Mouse (Mus musculus) limb, embryonic 11.5 days (tissue): ENCODE results near the gene 4930524B15Rik. TPM values are rescaled to one million over a fixed set of nuclear protein-coding genes. Genes with fewer than 3 reads are reported as not detected.
A peak's percentile ranks its signal among the peaks of the same experiment; 100 is the strongest.
"Not testable (repeated sequence)": the region's sequence is repeated elsewhere in the genome, so short reads cannot be mapped to it uniquely, and the experiment has no call there.

Experiments
- ATAC-seq: fragments of 200-750 bp; cut with Nextera tagmentation; 2 replicates; pipeline ENCODE4 v1.8.0; 2017; ENCODE audit warnings: low read depth; ENCODE audit not compliant: insufficient number of reproducible peaks, low FRiP score, low TSS enrichment
- DNase-seq: peaks from one replicate; pipeline ENCODE4 v3.0.0-alpha.2; 2015; ENCODE audit warnings: low spot score
- H3K27ac ChIP-seq: fragments of 300-500 bp; sonication (generic); replicated peaks from 2 replicates; pipeline ENCODE4 v1.5.1; 2014; ENCODE audit warnings: low read depth, mild to moderate bottlenecking, low read length
- H3K27me3 ChIP-seq: fragments of 300-500 bp; sonication (generic); 2 replicates; pipeline ENCODE4 v1.6.1; 2014; ENCODE audit warnings: mild to moderate bottlenecking, low read length, mixed read lengths; ENCODE audit not compliant: control insufficient read depth, insufficient read depth
- H3K36me3 ChIP-seq: fragments of 300-500 bp; sonication (generic); 2 replicates; pipeline ENCODE4 v1.6.1; 2014; ENCODE audit warnings: mild to moderate bottlenecking, low read length, moderate library complexity, mixed read lengths; ENCODE audit not compliant: control insufficient read depth, insufficient read depth
- H3K4me1 ChIP-seq: fragments of 300-500 bp; sonication (generic); 2 replicates; pipeline ENCODE4 v1.6.1; 2014; ENCODE audit warnings: low read length, mixed read lengths; ENCODE audit not compliant: control insufficient read depth, insufficient read depth
- H3K4me2 ChIP-seq: fragments of 300-500 bp; sonication (generic); 2 replicates; pipeline ENCODE4 v1.6.1; 2014; ENCODE audit warnings: low read depth, mild to moderate bottlenecking, moderate library complexity; ENCODE audit not compliant: severe bottlenecking
- H3K4me3 ChIP-seq: fragments of 300-500 bp; sonication (generic); 2 replicates; pipeline ENCODE4 v1.5.1; 2014; ENCODE audit warnings: low read depth, low read length
- H3K9ac ChIP-seq: fragments of 300-500 bp; sonication (generic); 2 replicates; pipeline ENCODE4 v1.6.1; 2014; ENCODE audit warnings: mild to moderate bottlenecking, low read length
- H3K9me3 ChIP-seq: fragments of 300-500 bp; sonication (generic); 2 replicates; pipeline ENCODE4 v1.6.1; 2016; ENCODE audit warnings: low read length; ENCODE audit not compliant: control insufficient read depth
- WGBS: fragments of 180-500 bp; shearing (Covaris S2); extraction: QIAGEN DNeasy Blood & Tissue Kit; methylation state at CpG from one replicate; pipeline ENCODE4 v1.1.7; 2014; 5-methylcytosine and 5-hydroxymethylcytosine counted together
- polyA plus RNA-seq: library from polyadenylated mRNA; unstranded; fragments of >200 nt; fragmentation: Nextera tagmentation; extraction: Ambion mirVana; gene quantifications from 2 replicates; pipeline ENCODE4 v1.2.1, GENCODE M21; 2014

Gene 4930524B15Rik
- polyA plus RNA-seq, 1 experiment from 2014 or later, result 0.12 TPM

- Histone ChIP-seq H3K27ac (no peak overlapping the region), H3K4me3 (no peak overlapping the region), H3K36me3 (no peaks in the 10 kb centered on the region), H3K27me3 (no peaks in the 10 kb centered on the region), H3K4me2 (peak overlapping the region; percentile 21; the same call in 1 of the 2 replicates), H3K9ac (no peak overlapping the region), H3K9me3 (no peaks in the 10 kb centered on the region), H3K4me1 (peaks cover 10% of the 10 kb centered on the region; the same call in 1 of the 2 replicates)
- WGBS, result 2% methylated on average over 11 of the region's 11 CpGs
- no peak for DNase-seq
- no peak for ATAC-seq
Measured at GRCm38 (mm10) chr11:32001181-32001910, 36.0 kb downstream of the 4930524B15Rik start.

- H3K4me1 ChIP-seq, result peaks cover 10% of the 10 kb centered on the region; the same call in 1 of the 2 replicates
- H3K9ac ChIP-seq, result no peak overlapping the region
- H3K4me3 ChIP-seq, result no peak overlapping the region
- WGBS, result 32% methylated on average over 5 of the region's 5 CpGs
- H3K9me3 ChIP-seq, result peaks cover 2% of the 10 kb centered on the region; the same call in 1 of the 2 replicates
- no peaks in the 10 kb centered on the region for H3K36me3 ChIP-seq
- H3K27me3 ChIP-seq, result no peaks in the 10 kb centered on the region
- H3K4me2 ChIP-seq, result no peak overlapping the region
- H3K27ac ChIP-seq, result no peak overlapping the region
- ATAC-seq, result 0 out of 2 replicates have a peak, but pooled peaks have one; percentile 37
- DNase-seq, result no peak
Measured at GRCm38 (mm10) chr11:32002670-32003072, 37.3 kb downstream of the 4930524B15Rik start.

GRCm38 (mm10) chr11:32008049-32008448, 42.7 kb downstream of the 4930524B15Rik start:
- not testable (repeated sequence) for H3K9me3 ChIP-seq

GRCm38 (mm10) chr11:32008852-32009251, 43.5 kb downstream of the 4930524B15Rik start:
- H3K4me3 ChIP-seq, result no peak overlapping the region
- 81% methylated on average over 3 of the region's 3 CpGs for WGBS
- ATAC-seq, result no peak
- no peaks in the 10 kb centered on the region for H3K36me3 ChIP-seq
- H3K27me3 ChIP-seq, result no peaks in the 10 kb centered on the region
- H3K27ac ChIP-seq, result no peak overlapping the region
- H3K4me1 ChIP-seq, result 0 out of 2 replicates have a peak, but pooled peaks cover 2% of the 10 kb centered on the region
- DNase-seq, result no peak
- peaks cover 2% of the 10 kb centered on the region; the same call in 1 of the 2 replicates for H3K9me3 ChIP-seq
- H3K4me2 ChIP-seq, result no peak overlapping the region
- no peak overlapping the region for H3K9ac ChIP-seq

More at GRCm38 (mm10) chr11:32008049-32008448, 42.7 kb downstream of the 4930524B15Rik start:
- DNase-seq, H3K4me2 ChIP-seq, H3K27me3 ChIP-seq, H3K36me3 ChIP-seq, H3K4me3 ChIP-seq, ATAC-seq, H3K27ac ChIP-seq, H3K4me1 ChIP-seq, H3K9ac ChIP-seq: not testable (repeated sequence)
- WGBS, result 84% methylated on average over 3 of the region's 3 CpGs

GRCm38 (mm10) chr11:32009961-32010662, 44.7 kb downstream of the 4930524B15Rik start:
- Histone ChIP-seq H3K4me3 (no peak overlapping the region), H3K27me3 (no peaks in the 10 kb centered on the region), H3K4me1 (0 out of 2 replicates have a peak, but pooled peaks cover 2% of the 10 kb centered on the region), H3K36me3 (no peaks in the 10 kb centered on the region), H3K27ac (no peak overlapping the region), H3K9ac (no peak overlapping the region), H3K9me3 (peaks cover 2% of the 10 kb centered on the region; the same call in 1 of the 2 replicates), H3K4me2 (no peak overlapping the region)
- peak; percentile 75 for DNase-seq
- peak; percentile 87; the same call in 1 of the 2 replicates for ATAC-seq
- WGBS, result 32% methylated on average over 13 of the region's 13 CpGs

- H3K4me1 ChIP-seq, result 0 out of 2 replicates have a peak, but pooled peaks cover 2% of the 10 kb centered on the region
- peak; percentile 48; the same call in 1 of the 2 replicates for ATAC-seq
- H3K27ac ChIP-seq, result no peak overlapping the region
- no peak for DNase-seq
- H3K9me3 ChIP-seq, result peaks cover 2% of the 10 kb centered on the region; the same call in 1 of the 2 replicates
- no peak overlapping the region for H3K4me2 ChIP-seq
- no peaks in the 10 kb centered on the region for H3K36me3 ChIP-seq
- WGBS, result 56% methylated on average over 5 of the region's 5 CpGs
- H3K9ac ChIP-seq, result no peak overlapping the region
- H3K27me3 ChIP-seq, result no peaks in the 10 kb centered on the region
- no peak overlapping the region for H3K4me3 ChIP-seq
Measured at GRCm38 (mm10) chr11:32010663-32010970, 45.2 kb downstream of the 4930524B15Rik start.

- H3K27ac ChIP-seq, result no peak overlapping the region
- H3K4me2 ChIP-seq, result no peak overlapping the region
- H3K4me3 ChIP-seq, result no peak overlapping the region
- H3K27me3 ChIP-seq, result no peaks in the 10 kb centered on the region
- 0 out of 2 replicates have a peak, but pooled peaks cover 2% of the 10 kb centered on the region for H3K4me1 ChIP-seq
- H3K9ac ChIP-seq, result no peak overlapping the region
- ATAC-seq (no peak), DNase-seq (no peak)
- no peaks in the 10 kb centered on the region for H3K36me3 ChIP-seq
- H3K9me3 ChIP-seq, result no peaks in the 10 kb centered on the region; the same call in 1 of the 2 replicates
- 66% methylated on average over 9 of the region's 9 CpGs for WGBS
Measured at GRCm38 (mm10) chr11:32011867-32012603, 46.6 kb downstream of the 4930524B15Rik start.

- H3K9ac ChIP-seq, result no peak overlapping the region
- H3K27ac ChIP-seq, result no peak overlapping the region
- ATAC-seq (no peak), DNase-seq (no peak)
- no peaks in the 10 kb centered on the region for H3K27me3 ChIP-seq
- WGBS, result 90% methylated on average over 4 of the region's 4 CpGs
- 0 out of 2 replicates have a peak, but pooled peaks cover 2% of the 10 kb centered on the region for H3K4me1 ChIP-seq
- no peaks in the 10 kb centered on the region for H3K9me3 ChIP-seq
- H3K4me2 ChIP-seq, result no peak overlapping the region
- H3K36me3 ChIP-seq, result no peaks in the 10 kb centered on the region
- no peak overlapping the region for H3K4me3 ChIP-seq
Measured at GRCm38 (mm10) chr11:32013014-32013427, 47.6 kb downstream of the 4930524B15Rik start.
